Mouse (Mus musculus): ENCODE results near the gene Gm21860. TPM values are rescaled to one million over a fixed set of nuclear protein-coding genes. Genes with fewer than 3 reads are reported as not detected.
"Not testable (repeated sequence)": the region's sequence is repeated elsewhere in the genome, so short reads cannot be mapped to it uniquely, and the experiment has no call there.

Gene Gm21860
- polyA plus RNA-seq, 2 experiments: not detected

- ATAC-seq (ENCODE audit: insufficient read depth); H3K4me3 ChIP-seq (ENCODE audit: insufficient read depth in 1 of 2, low read depth in 2 of 2, low read length in 2 of 2); H3K36me3 ChIP-seq (replicated peaks; ENCODE audit: control insufficient read depth, insufficient read depth, low read depth); H3K9me3 ChIP-seq (ENCODE audit: control insufficient read depth, low read length); H3K27me3 ChIP-seq (ENCODE audit: control insufficient read depth, insufficient read depth, low read length); H3K4me2 ChIP-seq (ENCODE audit: low read depth); H3K4me1 ChIP-seq (replicated peaks; ENCODE audit: control insufficient read depth in 2 of 2, insufficient read depth in 2 of 2, low read length in 1 of 2); DNase-seq (ENCODE audit: low read depth in 3 of 3, low spot score in 3 of 3); H3K27ac ChIP-seq; H3K9ac ChIP-seq (replicated peaks): not testable (repeated sequence)
- WGBS (ENCODE audit: insufficient replicate concordance): 61% methylated on average over 7 of the region's 7 CpGs
Observed at GRCm38 (mm10) chrY:90717496-90717895, 37.1 kb downstream of the Gm21860 start.

Other genes with a start within 250 kb of the Gm21860 start
- gene Gm47283, start 29.9 kb upstream of the Gm21860 start, polyA plus RNA-seq (2012; rRNA removed): not detected in 2 replicates
- not detected in 2 replicates for gene Gm47283, start 29.9 kb upstream of the Gm21860 start, polyA plus RNA-seq (2014; fragmentation: Nextera tagmentation; extraction: Ambion mirVana)
- gene Gm21748, start 84.4 kb upstream of the Gm21860 start, polyA plus RNA-seq (2012; rRNA removed): not detected in 2 replicates
- not detected in 2 replicates for gene Gm21748, start 84.4 kb upstream of the Gm21860 start, polyA plus RNA-seq (2014; fragmentation: Nextera tagmentation; extraction: Ambion mirVana)

Data from liver, embryonic 14.5 days (tissue).